Mouse (Mus musculus): ENCODE measurements around the gene Taf1a. TPM values are rescaled to one million over a fixed set of nuclear protein-coding genes. Genes with fewer than 3 reads are reported as not detected.
A peak's percentile ranks its signal among the peaks of the same experiment; 100 is the strongest.

Gene Taf1a
- total RNA-seq, 2 experiments from 2014 or later: 12.7 to 13.3 TPM

GRCm38 (mm10) chr1:183414081-183414727, 25.4 kb downstream of the Taf1a start:
- no peak for DNase-seq

GRCm38 (mm10) chr1:183417873-183418272, 29.1 kb downstream of the Taf1a start, which contains the start of gene Hhipl2:
TSS of gene Hhipl2 (plus strand) at chr1:183418215.
- no peak for DNase-seq

GRCm38 (mm10) chr1:183419741-183420140, 31.0 kb downstream of the Taf1a start:
- no peak for DNase-seq

GRCm38 (mm10) chr1:183420296-183420695, 31.5 kb downstream of the Taf1a start:
- DNase-seq: no peak

DNA sequence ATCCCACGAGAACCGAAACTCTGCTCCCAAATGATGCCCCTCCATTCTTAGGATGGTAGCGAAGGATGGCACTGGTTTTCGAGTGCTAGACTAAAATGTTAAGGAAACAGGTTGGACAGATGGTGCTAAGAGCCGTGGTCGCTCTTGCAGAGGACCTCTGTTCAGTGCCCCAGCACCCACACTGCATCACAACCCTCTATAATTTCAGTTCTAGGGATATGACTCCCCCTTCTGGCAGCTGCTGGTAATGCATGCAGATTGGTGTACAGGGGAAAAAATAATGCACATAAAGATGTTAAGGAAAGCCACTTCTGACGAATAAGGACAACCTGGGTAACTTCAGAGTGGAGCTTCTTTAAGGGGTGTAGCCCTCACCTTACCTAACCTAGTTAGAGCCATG, 35.3 kb downstream of the Taf1a start:
- DNase-seq: no peak

DNA sequence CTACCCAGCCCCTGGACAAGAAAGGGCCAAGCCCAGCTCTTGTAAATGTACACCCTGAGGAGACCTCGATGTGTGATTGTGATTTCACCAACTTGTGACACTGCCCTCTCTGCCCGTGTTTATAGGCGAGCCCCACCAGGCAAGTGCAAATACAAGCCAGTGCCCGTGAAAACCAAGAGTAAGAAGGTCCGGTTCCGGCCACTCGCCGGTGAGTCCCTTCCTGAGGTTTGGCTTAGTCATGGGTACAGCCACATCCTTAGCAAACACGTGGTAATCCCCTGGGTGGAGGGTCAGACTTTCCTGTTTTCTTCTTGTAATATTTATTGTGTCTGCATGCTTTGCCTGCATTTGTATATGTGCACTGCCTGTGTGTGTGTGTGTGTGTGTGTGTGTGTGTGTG, 46.1 kb downstream of the Taf1a start:
- DNase-seq: no peak

- peak; percentile 95 for DNase-seq
Observed at GRCm38 (mm10) chr1:183439036-183439435, 50.3 kb downstream of the Taf1a start.

DNA sequence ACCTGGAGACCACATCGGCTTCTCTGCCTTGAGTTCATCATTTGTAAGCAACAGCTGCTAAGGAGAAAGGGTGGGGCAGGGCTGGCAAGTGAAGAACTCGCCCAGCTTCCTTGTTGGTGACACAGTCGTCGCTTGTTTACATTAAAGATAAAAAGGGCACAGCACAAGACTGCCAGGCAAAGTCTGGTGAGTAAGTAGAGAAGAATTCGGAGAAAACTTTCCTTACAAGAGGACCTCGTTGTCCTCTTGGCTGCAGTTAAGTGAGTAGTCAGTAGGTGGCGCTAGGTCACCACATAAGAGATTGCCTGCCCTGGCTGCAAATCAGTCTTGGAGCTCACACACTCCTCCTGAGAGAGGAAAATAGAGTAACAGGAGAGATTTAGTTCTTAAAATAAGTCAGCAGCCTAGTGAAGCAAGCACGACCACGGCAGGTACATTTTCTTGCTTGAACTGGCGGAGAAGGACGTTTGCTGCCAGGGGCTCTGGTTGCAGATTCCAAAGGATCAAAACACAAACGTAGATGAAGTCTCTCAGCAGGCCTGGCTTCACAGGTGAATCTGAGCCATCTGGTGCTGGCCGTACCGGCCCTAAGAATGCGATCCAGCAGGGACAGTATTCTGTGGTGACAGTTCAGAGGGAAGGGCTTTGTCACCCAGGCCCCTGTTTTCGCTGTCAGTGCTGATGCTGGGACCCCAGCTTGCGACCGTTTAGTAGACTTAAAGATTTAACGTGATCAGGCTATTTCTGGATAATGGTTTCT, 53.4 kb downstream of the Taf1a start:
- peak; percentile 86 for DNase-seq

GRCm38 (mm10) chr1:183453066-183453465, 64.3 kb downstream of the Taf1a start:
- DNase-seq: no peak

Other genes with a start within 250 kb of the Taf1a start
- gene Disp1, start 167.5 kb upstream of the Taf1a start, total RNA-seq (2021): 10 to 100 TPM; 10.2 to 14.9 TPM
- gene Aida, start 92.4 kb upstream of the Taf1a start, total RNA-seq (2021): 10 to 100 TPM; 41.3 to 51.6 TPM
- 10 to 100 TPM; 45.0 to 46.0 TPM for gene Brox, start 91.7 kb upstream of the Taf1a start, total RNA-seq (2021)
- gene Mia3, start 19.4 kb upstream of the Taf1a start, total RNA-seq (2021): 100 to 1,000 TPM; 134 to 148 TPM
- not detected for gene Hhipl2, start 29.2 kb downstream of the Taf1a start, total RNA-seq (2021)

Measured in adrenal gland, postnatal 10 days (tissue).